Mouse (Mus musculus) C2C12 (cell line): ENCODE measurements at regions not wholly inside any gene's neighbourhood (a gene's known extent, or its start where the extent isn't known, plus 50 kb on each side); places are given as distances from the start of the nearest gene placed in this dataset.

Experiments used
- H3K27me3 ChIP-seq: one replicate; pipeline ENCODE4 v1.6.1; 2011; ENCODE audit not compliant: control insufficient read depth, insufficient read depth, insufficient read length
- H3K36me3 ChIP-seq: one replicate; pipeline ENCODE4 v1.6.1; 2011; ENCODE audit not compliant: control insufficient read depth, insufficient read depth
- H3K4me3 ChIP-seq: one replicate; pipeline ENCODE4 v1.5.1; 2011; ENCODE audit warnings: mild to moderate bottlenecking, control low read depth; ENCODE audit not compliant: poor library complexity, insufficient read depth, severe bottlenecking
- H3K79me2 ChIP-seq: one replicate; pipeline ENCODE4 v1.6.1; 2011; ENCODE audit not compliant: control insufficient read depth, insufficient read depth
- H3K79me3 ChIP-seq: one replicate; pipeline ENCODE4 v1.6.1; 2011; ENCODE audit warnings: low read depth, control low read depth
- H3ac ChIP-seq: one replicate; pipeline ENCODE3; 2011; ENCODE audit warnings: low read depth; ENCODE audit not compliant: control insufficient read depth, insufficient read length
- CEBPB ChIP-seq: IDR thresholded peaks from one replicate; pipeline ENCODE4 v1.6.1; 2011; ENCODE audit warnings: low read depth, mild to moderate bottlenecking, control low read depth, moderate library complexity
- CTCF ChIP-seq: IDR thresholded peaks from one replicate; pipeline ENCODE4 v1.5.1; 2011; ENCODE audit not compliant: control insufficient read depth, insufficient read depth, insufficient read length
- FOSL1 ChIP-seq: IDR thresholded peaks from one replicate; pipeline ENCODE4 v1.8.0; 2011; ENCODE audit warnings: mild to moderate bottlenecking, low read length; ENCODE audit not compliant: poor library complexity, insufficient read depth, severe bottlenecking
- MAX ChIP-seq: IDR thresholded peaks from one replicate; pipeline ENCODE4 v1.6.1; 2011; ENCODE audit warnings: mild to moderate bottlenecking, control low read depth
- MYOD1 ChIP-seq: IDR thresholded peaks from one replicate; pipeline ENCODE4 v1.6.1; 2011; ENCODE audit warnings: low read depth; ENCODE audit not compliant: control insufficient read depth, insufficient read length
- MYOG ChIP-seq: IDR thresholded peaks from one replicate; pipeline ENCODE4 v1.6.1; 2011; ENCODE audit not compliant: control insufficient read depth, insufficient read length; ENCODE audit errors: extremely low read depth
- USF1 ChIP-seq: IDR thresholded peaks from one replicate; pipeline ENCODE4 v1.6.1; 2011; ENCODE audit warnings: low read depth, mild to moderate bottlenecking, control low read depth, moderate library complexity

GRCm38 (mm10) chr6:95769808-95770207 lies 51.2 kb upstream of the Suclg2 start:
- Histone ChIP-seq H3K4me3 (no peak overlapping the region), H3K79me2 (no peaks in the 10 kb centered on the region), H3ac (no peak overlapping the region), H3K27me3 (no peaks in the 10 kb centered on the region), H3K36me3 (no peaks in the 10 kb centered on the region), H3K79me3 (no peaks in the 10 kb centered on the region)
- TF ChIP-seq USF1 = no peak
- TF ChIP-seq CTCF = no peak
- TF ChIP-seq MYOG = no peak
- TF ChIP-seq MAX = no peak
- TF ChIP-seq CEBPB = no peak
- no peak for TF ChIP-seq MYOD1
- no peak for TF ChIP-seq FOSL1

DNA sequence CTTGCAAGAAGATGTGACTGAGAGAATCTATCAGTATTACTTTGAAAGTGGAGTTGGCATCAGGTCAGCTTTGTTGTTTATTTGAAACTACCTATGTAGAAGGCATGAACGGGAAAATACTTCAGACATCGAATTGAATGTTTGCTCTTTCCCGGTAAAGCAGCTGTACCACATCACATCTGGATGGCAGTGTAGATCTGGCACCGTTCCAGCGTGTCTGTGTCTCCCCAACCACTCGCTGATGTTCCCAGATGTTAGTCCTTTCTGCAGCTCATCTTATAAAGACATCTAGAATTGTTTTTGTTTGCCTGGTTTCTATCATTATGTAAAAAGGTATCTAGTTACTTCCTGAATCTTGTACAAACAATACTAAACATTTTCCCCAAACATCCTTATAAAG lies 83.1 kb upstream of the Suclg2 start:
- H3ac ChIP-seq = no peak overlapping the region
- TF ChIP-seq MAX = no peak
- TF ChIP-seq CEBPB = no peak
- no peak for TF ChIP-seq USF1
- no peak for TF ChIP-seq CTCF
- no peak for TF ChIP-seq MYOD1
- TF ChIP-seq MYOG = no peak
- TF ChIP-seq FOSL1 = no peak
- H3K27me3 ChIP-seq = no peaks in the 10 kb centered on the region

GRCm38 (mm10) chr6:95841502-95841901 lies 122.9 kb upstream of the Suclg2 start:
- TF ChIP-seq FOSL1 (no peak), MYOD1 (no peak), CTCF (no peak), MAX (no peak), MYOG (no peak), CEBPB (no peak), USF1 (no peak)
- Histone ChIP-seq H3K4me3 (no peak overlapping the region), H3ac (no peak overlapping the region), H3K27me3 (no peaks in the 10 kb centered on the region), H3K79me2 (no peaks in the 10 kb centered on the region), H3K79me3 (no peaks in the 10 kb centered on the region), H3K36me3 (no peaks in the 10 kb centered on the region)

More for the DNA sequence above, 83.1 kb upstream of the Suclg2 start:
- Histone ChIP-seq H3K36me3 (no peaks in the 10 kb centered on the region), H3K79me2 (no peaks in the 10 kb centered on the region), H3K4me3 (no peak overlapping the region), H3K79me3 (no peaks in the 10 kb centered on the region)

GRCm38 (mm10) chr6:95846536-95846935 lies 127.9 kb upstream of the Suclg2 start:
- no peaks in the 10 kb centered on the region for H3K36me3 ChIP-seq
- H3ac ChIP-seq = no peak overlapping the region
- no peaks in the 10 kb centered on the region for H3K27me3 ChIP-seq
- H3K4me3 ChIP-seq = no peak overlapping the region
- H3K79me3 ChIP-seq = no peaks in the 10 kb centered on the region
- TF ChIP-seq MAX = no peak
- H3K79me2 ChIP-seq = no peaks in the 10 kb centered on the region

DNA sequence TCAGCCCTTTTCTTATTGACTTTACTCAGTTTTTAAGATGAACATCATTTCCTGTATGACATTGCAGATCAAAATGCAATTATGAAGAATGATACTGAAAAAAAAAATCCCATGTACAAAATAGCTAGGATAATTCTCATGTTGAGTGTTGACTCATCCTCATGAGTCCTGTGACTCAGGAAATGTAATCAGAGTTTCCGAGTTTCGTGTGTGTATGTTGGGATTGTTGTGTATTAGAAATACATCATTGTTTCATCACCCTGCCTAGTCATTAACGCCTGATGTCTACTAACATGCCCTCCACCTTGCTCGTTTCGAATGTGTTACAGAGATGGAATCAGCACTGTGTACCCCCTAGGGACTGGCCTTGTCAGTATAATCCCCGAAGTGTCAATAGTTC lies 156.9 kb upstream of the Suclg2 start:
- TF ChIP-seq MYOD1 (no peak), CEBPB (peak; percentile 45), FOSL1 (peak; percentile 63)
- H3K79me2 ChIP-seq = no peaks in the 10 kb centered on the region
- H3ac ChIP-seq = no peak overlapping the region
- H3K4me3 ChIP-seq = no peak overlapping the region
- no peaks in the 10 kb centered on the region for H3K79me3 ChIP-seq
- H3K36me3 ChIP-seq = no peaks in the 10 kb centered on the region
- no peaks in the 10 kb centered on the region for H3K27me3 ChIP-seq

DNA sequence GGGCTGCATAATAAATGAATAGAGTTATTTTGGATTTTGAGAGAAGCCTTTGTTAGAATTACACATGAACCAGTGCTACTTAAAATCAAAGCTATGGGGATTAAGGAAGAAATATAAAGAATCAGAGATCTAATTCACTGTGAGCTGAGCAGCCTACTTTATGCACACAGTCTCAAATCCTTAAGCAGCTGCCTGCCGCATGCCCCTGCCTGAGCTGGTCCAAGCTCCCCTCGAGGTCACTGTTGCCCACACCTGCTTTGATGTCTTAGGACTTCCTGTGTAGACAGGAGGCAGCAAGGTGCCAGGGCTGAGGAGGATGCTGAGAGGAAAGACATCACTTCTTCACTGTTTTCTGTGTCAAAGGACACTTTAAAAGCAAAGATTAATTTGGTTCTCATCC lies 157.7 kb upstream of the Suclg2 start:
- no peaks in the 10 kb centered on the region for H3K27me3 ChIP-seq

More for the DNA sequence above, 157.7 kb upstream of the Suclg2 start:
- no peaks in the 10 kb centered on the region for H3K36me3 ChIP-seq
- H3K79me3 ChIP-seq = no peaks in the 10 kb centered on the region
- H3K4me3 ChIP-seq = no peak overlapping the region
- H3K79me2 ChIP-seq = no peaks in the 10 kb centered on the region
- TF ChIP-seq FOSL1 (no peak), MYOD1 (no peak), MYOG (no peak), USF1 (no peak), MAX (no peak), CTCF (no peak), CEBPB (no peak)
- H3ac ChIP-seq = no peak overlapping the region
